Mouse (Mus musculus) lung, postnatal 0 days (tissue): ENCODE results near the gene Sdccag8.

Experiments used
- CTCF ChIP-seq: IDR thresholded peaks from 2 replicates; pipeline ENCODE4 v1.5.1; 2016; ENCODE audit warnings: antibody characterized with exemption, mild to moderate bottlenecking
- EP300 ChIP-seq: IDR thresholded peaks from 2 replicates; pipeline ENCODE4 v1.6.1; 2016; ENCODE audit warnings: antibody characterized with exemption, mild to moderate bottlenecking, control low read depth

GRCm38 (mm10) chr1:176991473-176991872, 177.0 kb downstream of the Sdccag8 start:
- TF ChIP-seq CTCF = no peak
- TF ChIP-seq EP300 = no peak
